Mouse (Mus musculus) adrenal gland, postnatal 36 days (tissue): ENCODE results near the gene Gdf7. TPM values are rescaled to one million over a fixed set of nuclear protein-coding genes. Genes with fewer than 3 reads are reported as not detected.

ENCODE experiments used
- DNase-seq, 2 experiments: peaks; one replicate each; pipeline ENCODE4 v3.0.0; 2021; ENCODE audit warnings: mixed read lengths in 1 of 2
- long read RNA-seq, 2 experiments: library from polyadenylated mRNA; stranded (forward); transcript quantifications; one replicate each; pipeline ENCODE4 v2.0.0; 2021; ENCODE audit warnings: borderline sequencing depth in 2 of 2
- total RNA-seq, 2 experiments: library from RNA; stranded (reverse); gene quantifications; 2 replicates each; pipeline ENCODE4 v1.2.3; 2021

Gene Gdf7
- total RNA-seq = not detected
- long read RNA-seq, experiment 1 = 0 reads
- long read RNA-seq, experiment 2 = 0 reads

DNA sequence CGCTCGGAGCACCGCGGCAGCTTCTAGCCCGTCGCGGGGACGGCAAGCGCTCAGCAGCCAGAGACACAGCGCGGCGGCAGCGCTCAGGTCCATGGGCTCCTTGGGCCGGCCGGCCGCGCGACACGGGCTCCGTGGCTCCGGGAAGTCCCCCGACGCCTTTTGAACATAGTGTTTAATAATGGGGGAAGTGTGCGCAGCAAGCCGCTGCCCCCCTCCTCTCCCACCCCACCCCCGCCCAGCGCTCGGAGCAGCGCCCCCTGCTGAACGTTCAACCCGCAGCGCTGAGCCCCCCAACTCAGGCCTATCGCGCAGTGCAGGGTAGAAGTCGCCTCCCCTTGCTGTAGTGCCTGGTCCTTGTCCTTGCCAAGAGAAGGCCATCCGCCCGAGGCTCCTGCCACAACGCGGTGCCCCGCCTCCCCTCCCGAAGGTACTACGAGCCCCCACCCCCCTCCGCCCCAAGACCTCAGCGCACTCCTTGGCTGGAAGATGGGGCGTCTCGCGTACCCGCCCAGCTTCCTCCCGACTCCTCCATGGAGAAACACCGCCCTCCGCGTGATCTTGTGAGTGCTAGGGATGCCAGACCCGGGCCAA lies at the start of gene Gdf7:
Gene Gdf7 (minus strand): TSS at position 114 of the 591 bp plus-strand sequence.
- peak in 1 of 2 experiments; percentile 32 for DNase-seq

DNA sequence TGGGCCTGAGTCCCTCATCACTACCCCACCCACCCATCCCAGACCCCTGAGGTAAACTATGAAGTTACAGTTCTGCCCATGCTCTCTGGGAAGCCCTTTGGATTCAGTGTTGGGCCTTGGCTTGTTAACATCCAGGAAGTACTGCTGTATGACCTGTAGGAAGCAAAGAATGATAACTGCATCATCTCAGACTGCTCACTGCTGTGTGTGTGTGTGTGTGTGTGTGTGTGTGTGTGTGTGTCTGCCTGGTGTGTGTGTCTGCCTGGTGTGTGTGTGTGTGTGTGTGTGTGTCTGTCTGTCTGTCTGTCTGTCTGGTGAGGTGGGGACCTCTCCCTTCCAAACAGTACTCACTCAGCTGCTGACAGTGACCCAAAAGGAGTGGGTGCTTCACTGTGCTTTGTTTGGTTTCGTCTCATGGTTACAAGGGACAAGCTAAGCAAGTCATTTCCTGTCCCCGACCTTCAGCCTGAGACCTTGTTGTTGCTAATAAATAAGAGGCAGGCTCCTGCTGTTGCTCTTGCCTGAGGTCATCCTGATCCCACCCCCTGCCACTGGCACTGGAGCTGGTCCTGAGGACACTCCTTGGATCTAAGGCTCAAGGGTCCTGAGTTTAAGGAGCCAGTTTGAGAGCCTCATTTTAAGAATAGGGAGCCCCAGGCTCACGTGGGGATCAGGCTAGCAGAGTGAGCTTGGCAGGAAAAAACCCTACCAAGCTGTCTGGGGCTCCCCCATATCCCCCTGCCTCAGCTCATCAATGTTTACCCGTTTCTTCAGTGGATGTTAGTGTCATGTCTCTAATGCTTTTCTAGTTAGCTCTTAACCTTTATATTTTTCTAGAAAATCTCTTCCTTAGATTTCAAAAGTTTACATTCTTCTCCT lies 49.5 kb upstream of the Gdf7 start:
- peak; percentile 86 for DNase-seq

DNA sequence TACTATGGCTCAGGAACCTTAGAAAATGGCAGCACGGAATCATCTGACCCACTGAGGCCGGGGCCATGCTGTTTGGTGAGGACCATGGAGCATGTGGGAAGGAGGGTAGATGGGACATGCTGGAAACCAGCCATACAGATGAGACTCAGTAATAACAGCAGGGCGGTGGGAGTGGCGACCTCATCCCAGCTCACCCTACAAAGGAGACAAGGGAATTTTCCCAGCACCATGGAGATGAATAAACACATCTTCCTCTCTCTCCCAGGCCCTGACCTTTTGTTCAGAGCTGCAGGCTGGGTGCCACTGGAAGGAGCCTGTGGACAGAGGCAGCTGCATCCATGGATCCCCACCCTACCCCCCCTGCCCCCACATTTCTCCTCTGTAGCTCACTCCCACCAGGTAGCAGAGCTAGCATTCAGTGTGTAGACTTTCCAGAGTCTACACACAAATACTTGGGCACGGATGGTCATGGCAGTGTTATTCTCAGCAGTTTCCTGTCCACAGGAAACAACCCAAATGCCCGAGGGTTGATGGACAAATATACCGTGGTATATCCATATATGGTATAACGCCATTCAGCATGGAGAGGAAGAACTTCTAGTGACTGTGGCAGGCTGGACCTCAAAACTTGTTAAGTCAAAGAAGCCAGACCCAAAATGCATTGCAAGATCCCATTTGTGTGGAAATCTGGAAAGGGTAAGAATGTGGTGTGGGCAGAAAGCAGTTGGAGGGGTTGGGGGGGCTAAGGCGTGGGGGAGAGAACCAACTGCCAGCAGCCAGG lies 47.2 kb upstream of the Gdf7 start:
- DNase-seq = peak in 1 of 2 experiments; percentile 57

DNA sequence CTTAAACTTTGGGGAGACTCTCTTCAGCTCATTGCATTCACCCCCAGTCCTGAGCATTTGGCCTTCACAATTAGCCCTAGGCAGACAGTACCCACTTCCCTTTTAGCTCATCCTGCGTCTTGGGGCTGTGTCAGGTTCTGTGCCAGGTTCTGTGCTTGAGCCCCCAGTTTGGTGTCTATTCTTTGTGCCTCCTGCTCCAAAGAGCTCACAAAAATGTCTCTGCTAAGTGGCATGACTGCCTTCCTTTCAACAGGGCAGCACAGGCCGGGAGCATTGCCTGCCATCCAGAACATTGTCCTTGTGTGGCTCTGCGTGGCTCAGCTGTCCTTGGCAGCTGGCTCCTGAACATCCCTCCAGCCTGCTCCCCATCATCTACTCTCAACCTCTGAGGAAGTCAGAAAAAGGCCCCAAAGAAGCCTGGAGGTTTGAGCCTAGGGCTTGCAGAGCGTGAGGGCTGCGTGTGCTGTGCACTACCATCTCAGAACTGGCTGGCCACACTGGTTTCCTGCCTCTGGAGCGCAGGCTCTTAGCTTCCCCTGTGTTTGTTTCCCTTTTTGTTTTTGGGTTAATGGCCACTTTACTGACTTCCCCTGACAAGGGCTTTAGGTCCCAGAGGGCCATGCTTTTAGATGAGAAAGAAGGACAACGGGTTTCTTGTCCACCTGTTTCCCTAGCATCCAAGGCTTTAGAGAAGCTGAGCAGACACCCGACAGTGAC lies 46.1 kb upstream of the Gdf7 start:
- DNase-seq = peak; percentile 54 to 64

DNA sequence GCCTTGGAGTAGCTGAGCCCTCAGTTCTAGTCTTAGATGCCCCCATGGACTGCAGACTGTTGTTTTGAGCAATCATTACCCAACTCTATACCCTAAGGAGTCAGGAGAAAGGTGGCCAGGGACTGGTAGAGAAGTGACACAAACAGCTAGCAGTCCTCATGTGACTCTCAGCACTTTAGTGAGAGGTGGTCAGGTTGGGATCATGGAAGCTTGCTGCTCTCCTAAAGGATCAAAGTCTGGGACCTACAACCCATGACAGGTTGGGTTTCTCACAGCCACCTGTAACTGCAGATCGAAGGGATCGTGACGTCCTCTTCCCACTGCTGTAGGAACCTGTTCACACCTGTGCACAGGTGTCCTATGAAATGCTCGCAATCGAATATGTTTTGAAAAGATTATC lies 43.8 kb upstream of the Gdf7 start:
- no peak for DNase-seq

DNA sequence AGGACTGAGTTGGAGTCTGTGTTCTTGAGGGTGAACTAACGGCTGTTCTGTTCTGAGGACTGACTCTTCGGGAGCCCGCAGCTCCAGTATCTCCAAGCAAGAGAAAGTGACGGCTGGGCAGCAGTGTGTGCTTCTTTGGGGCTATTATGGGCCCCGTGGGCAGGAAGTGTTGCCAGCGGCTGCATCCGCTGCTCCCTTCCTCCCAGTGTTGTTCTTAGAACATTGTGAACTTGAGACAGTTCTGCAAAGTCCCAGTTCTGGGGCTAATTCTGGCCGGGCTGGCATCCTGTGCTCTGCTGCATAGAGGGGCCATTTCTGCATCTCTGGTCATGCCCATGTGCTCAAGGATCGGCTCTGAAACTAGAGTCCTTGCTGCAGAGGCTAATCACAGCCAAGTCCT lies 43.1 kb upstream of the Gdf7 start:
- peak; percentile 49 to 55 for DNase-seq

DNA sequence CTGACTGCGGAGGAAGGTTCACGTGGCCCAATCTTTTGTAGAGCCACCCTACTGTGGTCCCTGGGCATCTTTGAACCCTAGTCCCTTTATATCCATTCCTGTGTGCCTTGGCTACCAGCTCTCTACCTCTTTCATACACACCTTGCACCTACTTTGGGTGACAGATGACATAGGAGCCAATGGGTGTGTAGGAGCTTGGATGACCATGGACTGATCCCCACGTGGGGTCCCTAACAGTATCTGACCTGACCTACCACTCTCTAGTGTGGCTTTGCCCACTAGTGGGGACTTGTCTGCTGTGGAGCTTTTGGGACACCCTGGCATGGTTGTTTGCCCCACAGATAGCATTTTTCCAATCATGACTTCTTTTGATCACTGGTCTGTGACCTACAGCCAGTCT lies 41.6 kb upstream of the Gdf7 start:
- no peak for DNase-seq

DNA sequence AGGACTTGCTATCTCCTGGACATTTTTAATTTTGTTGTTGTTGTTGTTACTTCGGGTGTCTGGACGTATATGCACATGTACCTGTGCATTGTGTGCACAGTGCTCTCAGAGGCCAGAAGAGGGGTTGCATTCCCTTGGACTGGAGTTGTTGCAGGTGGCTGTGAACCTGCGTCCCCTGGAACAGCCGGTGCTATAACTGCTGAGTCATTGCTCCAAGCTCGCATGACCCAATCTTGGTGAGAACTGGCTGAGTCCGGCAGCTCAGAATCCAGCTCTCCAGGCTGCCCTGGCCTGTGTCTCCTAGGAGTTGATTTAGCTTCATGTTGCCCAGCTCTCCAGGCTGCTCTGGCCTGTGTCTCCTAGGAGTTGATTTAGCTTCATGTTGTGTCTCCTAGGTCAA lies 39.3 kb upstream of the Gdf7 start:
- DNase-seq = peak in 1 of 2 experiments; percentile 35

DNA sequence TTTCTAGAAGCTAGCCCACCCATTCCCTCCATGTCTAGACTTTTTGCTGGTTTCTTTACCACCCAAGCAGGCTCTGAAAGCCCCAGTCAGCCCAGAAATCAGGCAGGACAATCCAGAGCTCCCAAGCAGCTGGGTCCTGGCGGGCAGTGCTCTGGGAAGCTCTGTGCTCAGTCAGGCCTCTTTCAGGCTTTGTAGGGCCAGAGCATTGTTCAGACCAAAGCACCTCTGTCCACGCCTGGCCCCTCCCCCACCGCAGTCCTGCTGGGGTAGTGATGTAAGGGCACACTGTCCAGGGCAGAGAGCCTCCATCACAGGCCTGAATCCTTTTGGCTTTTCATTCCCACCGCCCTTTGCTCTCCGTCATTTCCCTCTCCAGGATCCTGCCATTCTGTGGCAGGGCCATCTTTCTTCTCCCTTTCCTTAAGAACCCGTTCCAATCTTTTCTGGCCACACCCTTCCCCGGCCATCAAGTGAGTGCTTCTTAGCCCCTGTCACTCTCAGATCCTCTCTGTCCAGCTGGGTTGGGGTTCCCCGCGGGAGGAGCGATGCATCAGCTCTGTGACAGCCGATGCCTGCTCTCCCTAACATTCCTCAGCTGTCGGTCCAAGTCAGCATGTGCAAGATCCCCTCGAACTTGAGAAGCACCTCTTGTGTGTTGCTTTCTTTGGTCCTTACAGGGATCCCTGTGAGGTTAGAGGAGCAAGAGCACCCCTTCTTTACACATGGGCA lies 38.0 kb upstream of the Gdf7 start:
- DNase-seq = no peak

DNA sequence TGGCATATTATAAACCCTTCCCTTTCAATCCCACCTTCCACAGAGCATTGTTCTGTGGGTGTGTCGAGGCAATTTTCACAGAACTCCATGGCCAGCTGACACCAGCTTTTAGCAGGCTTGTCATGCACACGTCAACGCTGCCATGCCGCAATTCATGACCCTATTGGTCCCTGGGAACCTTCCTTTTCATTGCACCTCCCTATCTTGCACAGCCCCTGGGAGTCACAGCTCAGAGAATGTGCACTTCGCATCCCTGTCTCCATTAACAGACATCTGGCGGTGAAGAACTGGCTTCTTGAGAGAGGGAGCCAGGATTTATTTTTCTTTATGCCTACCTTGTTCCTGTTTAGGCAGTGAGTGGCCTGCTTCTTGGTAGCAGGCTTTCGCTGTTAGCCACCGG lies 37.2 kb upstream of the Gdf7 start:
- no peak for DNase-seq

DNA sequence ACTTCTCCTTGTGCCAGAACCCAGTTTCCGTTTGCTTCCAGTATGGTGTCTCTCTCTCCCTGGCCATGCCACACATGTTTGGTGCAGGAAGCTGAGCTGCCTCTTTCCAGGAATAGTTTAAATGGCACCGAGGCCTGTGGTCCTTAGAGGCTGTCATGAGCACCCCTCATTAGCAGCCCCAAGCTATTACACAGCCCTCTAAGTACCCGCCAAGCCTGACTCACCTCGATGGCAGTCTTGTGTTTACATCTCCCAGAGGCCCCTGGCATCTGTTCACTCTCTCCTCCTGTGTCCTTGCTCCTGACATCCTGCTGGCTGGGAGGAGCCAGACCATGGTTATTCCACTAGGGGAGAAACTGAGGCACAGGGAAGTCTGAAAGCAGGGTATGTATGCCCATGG lies 36.7 kb upstream of the Gdf7 start:
- no peak for DNase-seq

DNA sequence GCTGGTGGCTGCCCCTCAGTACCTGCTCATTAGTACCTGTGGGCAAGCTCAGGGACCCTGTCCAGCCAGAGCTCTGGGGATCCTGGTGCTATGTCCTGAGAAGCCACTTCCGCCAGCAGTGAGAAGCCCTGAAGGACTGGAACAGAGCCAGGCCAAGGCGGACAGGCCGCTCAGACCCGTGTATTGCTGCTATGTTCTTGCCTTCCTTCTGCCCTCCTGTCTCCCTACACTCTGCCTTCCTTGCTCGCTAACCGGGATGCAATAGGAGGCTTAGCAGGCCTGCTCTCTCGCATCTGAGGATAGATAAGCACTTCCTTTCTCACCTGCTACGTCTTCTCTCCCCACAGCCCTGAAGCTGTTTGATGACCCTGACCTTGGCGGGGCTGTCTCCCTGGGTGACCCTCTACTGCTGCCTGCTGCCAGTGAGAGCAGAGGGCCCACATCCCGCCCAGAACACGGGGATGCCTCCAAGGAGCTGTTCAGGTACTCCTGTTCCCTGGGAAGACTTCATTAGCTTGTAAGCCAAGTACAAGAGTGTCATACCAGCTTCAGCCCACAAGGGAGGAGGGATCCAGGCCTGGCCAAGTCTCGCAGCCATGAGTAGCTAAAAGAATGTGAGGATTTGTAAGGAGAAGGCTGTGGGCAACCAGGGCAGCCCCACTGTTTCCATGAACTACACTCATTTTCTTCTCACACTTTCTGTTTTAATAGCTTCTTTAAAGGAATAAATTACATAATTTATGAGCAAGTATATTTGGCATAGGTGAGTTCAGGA lies 35.7 kb upstream of the Gdf7 start:
- DNase-seq = peak; percentile 53 to 66

DNA sequence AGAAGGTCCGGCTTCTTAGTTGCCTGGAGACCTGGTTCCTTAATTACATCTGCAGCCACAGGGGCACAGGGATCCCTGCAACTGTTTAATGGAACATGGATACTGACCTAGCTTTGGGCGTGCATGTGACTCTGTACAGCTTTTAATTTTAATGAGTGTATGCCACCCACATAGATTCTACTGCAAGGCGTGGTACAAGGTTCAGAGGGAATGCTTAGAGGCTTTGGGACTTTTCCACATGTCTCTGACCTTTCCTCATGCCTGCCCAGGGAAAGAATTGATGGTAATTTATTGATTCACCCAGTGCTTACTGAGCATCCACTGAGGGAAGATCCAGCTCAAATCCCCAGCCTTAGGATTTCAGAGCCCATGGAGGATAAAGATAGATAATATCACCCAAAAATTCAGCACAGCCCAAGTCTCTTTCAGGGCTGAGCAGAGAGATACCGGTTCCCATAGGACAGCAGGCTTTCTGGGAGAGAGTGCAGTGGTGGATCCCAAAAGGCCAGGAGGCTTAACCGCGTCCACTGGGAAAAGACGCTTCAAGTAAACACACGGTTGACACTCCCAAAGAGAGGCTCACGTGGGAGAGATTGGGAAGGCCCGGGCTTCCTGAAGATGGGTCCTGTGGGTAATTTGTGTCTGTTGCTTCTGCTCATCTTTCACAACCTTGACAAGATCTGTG lies 35.0 kb upstream of the Gdf7 start:
- no peak for DNase-seq

DNA sequence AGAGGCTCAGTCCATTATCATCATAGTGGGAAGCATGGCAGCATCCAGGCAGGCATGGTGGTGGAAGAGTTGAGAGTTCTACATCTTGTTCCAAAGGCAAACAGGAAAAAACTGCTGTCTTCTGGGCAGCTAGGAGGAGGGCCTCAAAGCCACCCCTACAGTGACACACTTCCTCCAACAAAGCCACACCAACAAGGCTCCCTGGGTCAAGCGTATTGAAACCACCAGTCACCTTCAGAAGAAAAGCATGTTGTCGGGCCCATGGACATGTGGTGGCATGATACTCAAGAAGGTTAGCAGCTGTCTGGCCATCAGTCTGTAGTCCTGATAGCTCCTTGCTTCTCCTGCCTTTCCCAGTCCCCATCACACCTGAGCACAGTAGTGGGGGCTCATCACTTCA lies 33.7 kb upstream of the Gdf7 start:
- no peak for DNase-seq

DNA sequence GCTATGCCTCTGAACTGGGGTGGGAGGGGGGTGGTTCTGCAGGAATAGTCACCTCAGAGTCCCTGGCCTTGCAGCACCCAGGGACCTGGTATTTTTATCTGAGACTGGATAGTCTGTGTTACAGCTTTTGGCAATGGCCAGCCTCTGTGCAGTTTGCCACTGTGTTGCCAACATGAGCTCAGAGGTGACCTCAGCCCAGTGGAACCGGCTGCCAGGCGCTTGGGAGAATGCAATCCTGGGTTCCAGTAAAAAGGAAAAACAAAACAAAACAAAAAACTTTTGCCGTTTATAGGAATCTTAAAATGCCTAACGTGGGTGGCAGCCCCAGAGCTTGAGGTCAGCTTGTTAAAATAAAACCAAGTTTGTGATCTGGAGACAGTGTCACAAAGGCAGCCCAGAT lies 32.5 kb upstream of the Gdf7 start:
- DNase-seq = peak; percentile 80 to 81

DNA sequence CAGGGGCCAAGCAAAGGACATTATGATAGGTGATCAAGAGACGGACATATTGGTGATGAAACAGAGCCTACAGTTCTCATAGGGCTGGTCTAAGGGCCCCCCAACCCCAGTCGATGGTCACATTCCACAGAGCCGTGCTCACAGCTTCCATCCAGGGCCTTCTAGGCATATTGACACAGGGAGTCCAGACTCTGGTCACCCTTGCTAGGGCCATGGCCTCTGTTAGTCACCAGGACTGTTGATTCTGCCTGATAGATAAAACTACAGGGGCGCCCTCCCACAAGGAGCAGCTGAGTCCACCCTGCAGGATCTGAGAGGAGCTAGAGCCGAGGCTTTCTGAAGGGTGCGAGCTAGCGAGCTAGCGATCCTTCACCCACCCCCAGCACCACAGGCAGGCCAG lies 31.9 kb upstream of the Gdf7 start:
- peak in 1 of 2 experiments; percentile 39 for DNase-seq

DNA sequence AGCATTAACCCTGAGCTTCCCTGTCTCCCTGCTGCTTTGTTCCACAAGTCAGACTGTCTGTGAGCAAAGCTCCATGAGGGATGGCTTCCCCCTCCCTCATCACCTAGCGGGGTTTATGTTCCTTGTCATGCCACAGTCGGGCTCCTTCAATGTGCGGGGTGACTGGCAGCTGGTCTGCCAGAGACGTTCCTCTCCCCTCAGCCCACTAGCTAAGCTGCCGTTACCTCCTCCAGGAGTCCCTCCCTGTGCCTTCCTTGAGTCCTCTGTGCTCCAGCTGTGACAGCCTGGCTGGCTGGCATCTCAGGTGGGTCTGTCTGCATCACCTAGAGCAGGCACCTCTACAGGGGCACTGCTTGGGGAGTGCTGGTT lies 30.4 kb upstream of the Gdf7 start:
- DNase-seq = no peak

DNA sequence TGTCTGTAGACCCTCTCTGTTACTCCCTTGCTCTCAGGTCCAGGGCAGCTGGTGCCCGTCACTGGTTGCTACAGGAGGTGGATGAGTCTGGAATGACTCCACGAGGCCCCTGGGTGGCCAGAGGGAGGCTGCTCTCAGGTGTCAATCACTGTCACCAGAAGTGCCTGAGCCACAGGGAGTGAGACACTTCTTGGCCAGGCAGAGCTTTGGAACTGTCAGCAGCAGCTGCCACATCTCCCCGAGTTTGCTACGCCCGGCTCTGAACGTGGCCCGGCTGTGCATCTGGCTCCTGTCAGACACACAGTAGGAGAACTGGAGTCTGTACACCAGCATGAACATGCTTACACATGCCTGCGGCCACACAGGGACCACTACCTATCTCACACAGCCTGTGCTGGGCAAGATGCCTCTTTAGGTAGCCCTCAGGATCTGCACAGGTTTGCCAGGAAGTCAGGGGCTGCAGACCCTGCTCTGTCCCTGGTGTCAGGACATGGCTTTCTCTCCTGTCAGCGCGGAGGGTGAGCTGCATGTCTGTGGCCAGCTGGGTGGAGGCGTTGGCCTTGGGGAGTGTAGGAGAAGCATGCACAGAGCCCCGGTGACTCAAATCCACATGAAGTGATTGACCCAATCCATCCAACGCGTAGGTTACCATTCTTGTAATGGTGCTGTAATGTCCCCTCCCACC lies 29.9 kb upstream of the Gdf7 start:
- peak; percentile 70 to 75 for DNase-seq

DNA sequence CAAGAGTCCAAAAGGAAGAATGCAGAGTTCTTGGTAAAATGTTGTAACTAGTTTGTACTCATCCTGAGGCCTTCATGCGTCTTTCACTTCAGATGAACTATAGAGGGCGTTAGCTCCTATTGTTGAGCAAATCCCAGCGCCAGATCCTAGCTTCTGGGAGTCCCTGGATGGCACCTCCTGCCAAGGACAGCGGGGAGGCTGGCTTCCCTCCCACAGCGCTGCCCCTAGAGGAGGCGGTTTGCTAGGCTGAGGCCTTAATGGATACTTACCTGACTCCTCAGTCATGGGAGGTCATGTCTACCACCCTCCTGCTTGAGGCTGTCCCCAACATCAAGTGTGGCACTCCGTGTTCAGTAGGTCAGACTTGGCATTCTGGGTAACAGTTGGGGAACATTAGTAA lies 27.5 kb upstream of the Gdf7 start:
- DNase-seq = peak; percentile 53 to 66

DNA sequence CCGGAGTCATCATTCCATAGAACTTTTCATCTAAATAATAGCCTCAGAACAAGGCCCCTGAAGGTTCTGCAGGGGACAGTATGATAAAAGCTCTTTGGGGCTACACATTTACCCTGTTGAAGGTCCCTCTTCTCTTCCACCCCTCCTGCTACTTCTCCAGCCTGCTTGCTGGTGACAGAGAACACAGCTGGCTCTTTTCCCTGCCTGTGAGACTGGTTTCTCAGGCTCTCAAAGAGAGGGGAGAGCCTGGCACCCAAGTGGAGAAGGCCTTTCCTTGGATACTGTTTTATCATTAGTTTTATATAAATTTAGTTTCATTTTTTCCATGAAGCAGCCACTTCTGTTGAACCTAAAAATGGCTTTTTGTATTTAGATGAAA lies 25.9 kb upstream of the Gdf7 start:
- no peak for DNase-seq
